Mouse (Mus musculus): ENCODE measurements at regions not wholly inside any gene's neighbourhood (a gene's known extent, or its start where the extent isn't known, plus 50 kb on each side); places are given as distances from the start of the nearest gene placed in this dataset.

DNA sequence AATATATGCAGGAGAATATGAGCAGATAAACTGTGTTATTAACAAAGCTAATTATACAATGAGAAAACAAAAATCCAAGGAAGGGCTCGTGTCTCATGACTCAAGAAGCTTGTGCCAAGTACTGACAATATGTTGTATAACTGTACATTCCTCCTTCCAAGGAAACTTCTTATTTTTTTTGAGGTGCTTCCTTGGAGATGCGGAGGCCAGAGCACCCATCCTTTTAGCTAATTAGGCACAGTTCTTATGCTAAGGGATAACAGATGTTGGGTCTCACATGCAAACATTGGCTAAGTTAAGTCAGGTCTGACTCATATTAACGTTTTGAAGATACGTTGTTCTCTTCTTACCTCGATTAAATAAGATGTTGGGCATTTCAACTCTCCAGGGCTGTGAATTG lies 426.1 kb downstream of the Adra2a start:
- TF ChIP-seq CTCF (IDR thresholded peaks at IDR 0.05; ENCODE audit: borderline replicate concordance, extremely low read depth, insufficient read depth, insufficient read length) (no peak), POLR2A (IDR thresholded peaks at IDR 0.05; ENCODE audit: borderline replicate concordance, extremely low read depth, insufficient read depth, insufficient read length, poor library complexity, severe bottlenecking) (no peak)
